Mouse (Mus musculus): ENCODE data around the gene Scd2.
"Not testable (repeated sequence)": the region's sequence is repeated elsewhere in the genome, so short reads cannot be mapped to it uniquely, and the experiment has no call there.

Gene Scd2

DNA sequence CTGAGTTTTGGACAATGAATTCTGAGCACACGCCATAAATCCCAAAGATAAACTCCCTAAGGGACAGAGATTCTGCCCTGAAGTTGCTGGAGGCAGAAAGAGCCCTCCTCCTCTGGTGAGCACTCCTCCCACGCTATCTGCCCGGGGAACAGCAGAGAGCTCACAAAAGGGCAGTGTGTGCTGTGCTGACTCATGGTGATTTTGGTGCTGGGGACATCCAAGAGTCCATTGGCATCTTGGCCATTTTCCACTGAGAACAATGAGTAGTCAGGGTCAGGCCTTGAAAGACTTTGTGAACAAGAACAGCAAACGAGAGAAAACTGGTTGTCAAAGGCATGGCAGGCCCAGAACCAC is 18.5 kb downstream of the Scd2 start:
- DNase-seq (ENCODE audit: low spot score in 2 of 2) = no peak

DNA sequence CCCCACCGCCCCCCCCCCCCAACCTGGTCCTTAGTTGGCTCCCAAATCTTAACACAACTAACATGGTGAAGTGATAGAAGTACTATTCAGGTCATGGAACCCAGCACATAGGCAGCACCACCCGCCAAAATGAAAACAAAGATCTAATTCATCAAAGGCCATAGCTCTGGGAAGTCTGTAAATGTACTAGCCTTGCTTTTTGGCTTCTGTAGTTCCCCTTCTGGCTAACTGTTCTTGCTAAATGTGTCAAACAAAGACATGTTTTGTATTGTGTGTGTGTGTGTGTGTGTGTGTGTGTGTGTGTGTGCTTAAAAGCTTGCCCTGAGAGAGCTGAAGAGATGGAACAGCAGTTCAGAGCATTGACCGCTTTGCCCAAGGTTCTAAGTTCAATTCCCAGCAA is 19.6 kb downstream of the Scd2 start:
- no peak for DNase-seq (ENCODE audit: low spot score in 2 of 2)

DNA sequence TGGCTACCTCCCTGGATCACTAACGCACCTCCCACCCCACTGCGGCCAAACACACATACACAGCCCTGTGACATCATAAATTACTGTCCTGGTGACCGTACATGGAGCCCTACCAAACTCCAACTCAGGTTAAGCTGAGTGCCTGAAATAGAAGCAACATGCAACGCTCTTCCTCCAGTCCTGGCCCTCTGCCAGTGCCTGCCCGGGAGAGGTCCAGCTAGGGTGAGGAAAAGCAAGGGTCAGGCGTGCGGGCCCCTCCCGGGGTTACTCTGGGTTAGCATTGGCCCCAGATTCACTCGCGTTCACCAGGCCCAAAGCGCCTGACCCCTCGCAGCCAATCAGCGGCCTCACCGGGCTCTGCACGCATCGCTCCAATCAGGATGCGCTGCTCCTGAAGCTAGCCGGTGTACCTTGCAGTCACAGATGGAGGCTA is 20.9 kb downstream of the Scd2 start:
- peak; percentile 16 to 44 for DNase-seq (ENCODE audit: low spot score in 2 of 2)

- no peak for DNase-seq (ENCODE audit: low spot score in 2 of 2)
These were observed 21.5 kb downstream of the Scd2 start for GRCm38 (mm10) chr19:44314871-44315414.

DNA sequence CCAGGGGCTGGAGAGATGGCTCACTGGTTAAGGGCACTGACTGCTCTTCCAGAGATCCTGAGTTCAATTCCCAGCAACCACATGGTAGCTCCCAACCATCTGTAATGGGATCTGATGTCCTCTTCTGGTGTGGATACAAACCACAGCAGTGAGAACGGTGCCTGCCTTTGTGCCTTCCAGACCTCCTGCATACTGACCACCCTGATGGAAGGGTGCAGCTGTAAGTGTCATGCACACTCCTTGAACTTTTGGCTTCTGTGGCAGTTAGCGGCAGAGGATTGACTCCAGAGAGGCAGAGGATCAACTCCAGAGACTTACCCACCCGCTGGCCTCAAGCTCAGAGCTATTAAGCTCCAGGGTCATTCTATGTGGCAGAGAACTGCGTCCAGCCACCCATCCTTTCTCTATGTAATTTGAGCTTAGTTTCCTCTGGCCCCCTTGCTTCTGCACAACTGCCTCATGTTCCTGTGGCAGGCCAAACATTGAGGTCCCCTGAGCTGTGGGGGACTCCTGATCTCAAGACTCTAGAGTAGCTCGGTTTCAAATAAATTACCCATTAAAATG is 23.4 kb downstream of the Scd2 start:
- no peak for DNase-seq (ENCODE audit: low spot score in 2 of 2)

DNA sequence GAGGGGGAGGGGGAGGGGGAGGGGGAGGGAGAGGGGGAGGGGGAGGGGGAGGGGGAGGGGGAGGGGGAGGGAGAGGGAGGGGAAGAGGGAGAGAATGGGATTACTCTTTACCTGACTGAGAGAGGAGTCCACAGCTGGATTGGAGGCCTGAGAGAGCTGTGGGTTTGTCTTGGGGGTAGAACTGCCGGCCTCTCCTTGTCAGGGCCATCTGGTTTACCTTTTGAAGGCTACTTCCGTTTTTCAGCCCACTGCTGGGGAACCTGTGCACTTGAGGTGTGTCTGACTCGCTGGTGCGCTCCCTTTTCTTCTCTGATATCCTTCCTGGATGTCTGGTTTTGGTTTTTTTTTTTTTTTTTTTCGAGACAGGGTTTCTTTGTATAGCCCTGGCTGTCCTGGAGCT is 23.9 kb downstream of the Scd2 start:
- DNase-seq (ENCODE audit: low spot score in 2 of 2) = no peak

DNA sequence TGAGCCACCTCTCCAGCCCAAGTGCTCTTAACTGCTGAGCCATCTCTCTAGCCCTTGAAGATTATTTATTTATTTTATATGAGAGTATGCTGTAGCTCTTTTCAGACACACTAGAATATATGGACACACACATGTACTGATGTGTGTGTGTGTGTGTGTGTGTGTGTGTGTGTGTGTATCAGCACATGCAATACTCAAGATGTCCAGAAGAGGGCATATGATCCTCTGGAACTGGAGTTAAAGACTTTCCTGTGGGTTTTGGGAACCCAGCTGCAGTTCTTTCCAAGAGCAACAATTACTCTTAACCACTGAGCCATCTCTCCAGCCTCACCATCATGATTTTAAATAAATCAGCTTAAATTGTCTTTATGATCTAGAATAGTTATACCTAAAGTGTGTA is 25.1 kb downstream of the Scd2 start:
- no peak for DNase-seq (ENCODE audit: low spot score in 2 of 2)

- DNase-seq (ENCODE audit: low spot score in 2 of 2) = no peak
These were observed 26.8 kb downstream of the Scd2 start for GRCm38 (mm10) chr19:44320316-44320715.

GRCm38 (mm10) chr19:44321201-44321600 is 27.7 kb downstream of the Scd2 start:
- DNase-seq (ENCODE audit: low spot score in 2 of 2) = no peak

- DNase-seq (ENCODE audit: low spot score in 2 of 2) = no peak
These were observed 28.2 kb downstream of the Scd2 start for GRCm38 (mm10) chr19:44321631-44322030.

- DNase-seq (ENCODE audit: low spot score in 2 of 2) = no peak
These were observed 36.1 kb downstream of the Scd2 start for GRCm38 (mm10) chr19:44329566-44329965.

DNA sequence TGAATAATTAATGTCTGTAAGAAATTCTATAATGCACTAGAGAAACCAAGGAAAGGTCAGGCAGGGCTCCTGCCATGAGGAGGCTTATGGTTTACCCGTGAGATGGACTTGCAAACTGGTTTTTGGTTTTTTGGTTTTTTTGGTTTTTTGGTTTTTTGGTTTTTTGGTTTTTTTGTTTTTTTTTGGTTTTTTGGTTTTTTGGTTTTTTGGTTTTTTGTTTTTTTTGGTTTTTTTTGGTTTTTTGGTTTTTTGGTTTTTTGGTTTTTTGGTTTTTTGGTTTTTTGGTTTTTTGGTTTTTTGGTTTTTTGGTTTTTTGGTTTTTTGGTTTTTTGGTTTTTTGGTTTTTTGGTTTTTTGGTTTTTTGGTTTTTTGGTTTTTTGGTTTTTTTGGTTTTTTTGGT is 37.7 kb downstream of the Scd2 start:
- not testable (repeated sequence) for DNase-seq (ENCODE audit: low spot score in 2 of 2)

GRCm38 (mm10) chr19:44331911-44332310 is 38.4 kb downstream of the Scd2 start:
- DNase-seq (ENCODE audit: low spot score in 2 of 2) = no peak

- DNase-seq (ENCODE audit: low spot score in 2 of 2) = no peak
These were observed 38.9 kb downstream of the Scd2 start for GRCm38 (mm10) chr19:44332326-44332725.

- no peak for DNase-seq (ENCODE audit: low spot score in 2 of 2)
These were observed 39.6 kb downstream of the Scd2 start, which contains the start of gene Scd4 for GRCm38 (mm10) chr19:44332833-44333623. TSS of gene Scd4 (plus strand) at chr19:44333092.

DNA sequence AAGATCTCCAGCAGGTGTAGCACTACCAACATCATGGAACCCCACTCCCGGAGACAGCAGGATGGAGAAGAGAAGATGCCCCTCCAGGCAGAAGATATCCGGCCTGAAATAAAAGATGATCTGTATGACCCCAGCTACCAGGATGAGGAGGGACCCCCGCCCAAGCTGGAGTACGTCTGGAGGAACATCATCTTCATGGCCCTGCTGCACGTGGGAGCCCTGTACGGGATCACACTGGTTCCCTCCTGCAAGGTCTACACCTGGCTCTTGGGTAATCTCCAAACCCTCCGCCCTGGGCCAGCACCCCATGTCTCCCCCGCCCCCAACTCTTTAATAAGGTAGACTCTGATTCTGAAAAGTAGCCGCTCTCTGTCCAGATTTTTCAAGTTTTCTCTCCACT is 40.5 kb downstream of the Scd2 start:
- DNase-seq (ENCODE audit: low spot score in 2 of 2) = no peak

- no peak for DNase-seq (ENCODE audit: low spot score in 2 of 2)
These were observed 42.6 kb downstream of the Scd2 start for GRCm38 (mm10) chr19:44335876-44336662.

DNA sequence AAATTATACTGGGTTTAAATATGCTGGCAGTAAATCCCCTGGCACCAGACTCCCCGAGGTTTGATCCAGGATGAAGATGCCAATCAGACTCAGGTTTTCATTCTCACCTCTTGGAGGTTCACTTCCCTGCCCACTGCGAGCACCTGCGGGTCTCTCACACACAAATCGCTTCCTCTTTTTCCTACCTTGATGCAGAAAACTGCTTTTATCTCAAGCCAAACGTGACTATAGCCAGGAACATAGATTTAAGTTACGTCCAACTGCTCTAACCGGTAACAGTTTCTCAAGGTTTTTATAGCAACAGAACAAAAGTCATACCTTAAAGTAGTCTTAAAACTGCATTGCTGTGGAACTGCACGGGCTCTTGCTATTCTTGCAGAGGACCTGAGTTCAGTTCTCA is 56.2 kb downstream of the Scd2 start:
- DNase-seq (ENCODE audit: low spot score in 2 of 2) = no peak

DNA sequence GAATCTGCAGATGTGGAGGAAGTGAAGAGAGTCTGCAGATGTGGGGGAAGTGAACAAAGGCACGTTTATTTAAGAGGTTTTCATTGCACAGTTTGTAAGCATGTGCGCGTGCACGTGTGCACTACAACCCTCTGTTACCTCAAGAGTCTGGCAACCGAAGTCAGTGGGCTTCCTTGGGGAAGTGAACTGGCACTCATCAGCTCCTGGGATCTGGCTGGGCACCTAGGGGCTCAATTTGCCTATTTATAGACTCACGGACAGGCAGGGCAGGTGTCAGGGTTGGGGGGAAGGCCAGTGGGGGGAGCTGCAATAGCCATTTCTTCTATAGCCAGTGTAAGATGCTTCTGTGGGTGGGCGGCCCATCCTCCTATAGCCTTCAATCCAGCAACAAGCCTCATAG is 58.3 kb downstream of the Scd2 start:
- DNase-seq (ENCODE audit: low spot score in 2 of 2) = no peak
